Mouse (Mus musculus): ENCODE results near the gene Mboat7. TPM values are rescaled to one million over a fixed set of nuclear protein-coding genes. Genes with fewer than 3 reads are reported as not detected.

Mboat7 gene
- polyA plus RNA-seq, 1 experiment from 2014 or later = 40.7 TPM

DNA sequence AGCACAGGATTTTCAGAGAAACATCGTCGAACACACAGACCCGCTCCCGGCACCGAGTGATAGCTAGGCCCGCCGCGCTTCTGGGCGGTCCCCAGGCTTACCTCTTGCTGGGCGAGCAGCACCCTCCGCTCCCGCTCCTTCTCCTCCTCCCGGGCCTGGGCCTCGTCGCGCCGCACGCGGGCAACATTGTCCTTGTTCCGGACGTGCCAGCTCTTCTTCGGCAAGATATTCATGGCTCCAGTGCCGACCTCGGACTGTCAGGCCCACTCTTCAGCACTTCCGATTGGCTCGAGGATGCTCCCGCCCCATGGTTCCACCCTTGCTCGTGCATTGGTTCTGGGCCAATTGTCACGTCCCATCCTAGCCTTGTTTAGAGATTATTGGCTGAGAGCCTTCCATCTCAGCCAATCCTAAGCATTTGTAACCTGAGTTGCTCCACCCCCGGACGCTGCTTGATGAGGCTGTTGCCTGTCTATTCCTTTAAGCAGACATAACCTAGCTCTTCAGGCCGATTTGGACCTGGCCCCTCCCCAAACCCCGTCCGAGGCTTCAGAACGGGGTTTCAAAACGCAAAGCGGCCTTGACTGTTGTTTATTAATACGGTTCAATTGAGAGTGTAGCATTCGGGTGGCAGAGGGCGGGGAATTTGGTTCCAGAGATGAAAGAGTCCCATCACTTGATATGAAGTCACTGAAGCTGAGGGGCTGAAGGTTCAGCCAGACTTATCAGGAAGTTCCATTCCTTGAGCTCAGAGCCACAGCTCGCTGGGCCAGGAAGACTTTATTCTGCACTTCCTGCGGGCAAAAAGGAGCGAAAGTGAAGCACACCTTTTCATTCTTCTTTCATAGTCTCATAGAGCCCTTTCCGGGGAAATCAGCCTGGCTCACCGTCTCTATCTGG is 27.9 kb downstream of the Mboat7 start, which contains the start of gene Leng1:
Gene Leng1 (minus strand): TSS at position 626 of the 900 bp plus-strand sequence.
- peak within 1 kb of the TSS; percentile 90 for H3K4me2 ChIP-seq
- H3K27me3 ChIP-seq (replicated peaks) = no peaks in the 10 kb centered on the region
- WGBS = 4% methylated on average over 45 of the region's 45 CpGs

DNA sequence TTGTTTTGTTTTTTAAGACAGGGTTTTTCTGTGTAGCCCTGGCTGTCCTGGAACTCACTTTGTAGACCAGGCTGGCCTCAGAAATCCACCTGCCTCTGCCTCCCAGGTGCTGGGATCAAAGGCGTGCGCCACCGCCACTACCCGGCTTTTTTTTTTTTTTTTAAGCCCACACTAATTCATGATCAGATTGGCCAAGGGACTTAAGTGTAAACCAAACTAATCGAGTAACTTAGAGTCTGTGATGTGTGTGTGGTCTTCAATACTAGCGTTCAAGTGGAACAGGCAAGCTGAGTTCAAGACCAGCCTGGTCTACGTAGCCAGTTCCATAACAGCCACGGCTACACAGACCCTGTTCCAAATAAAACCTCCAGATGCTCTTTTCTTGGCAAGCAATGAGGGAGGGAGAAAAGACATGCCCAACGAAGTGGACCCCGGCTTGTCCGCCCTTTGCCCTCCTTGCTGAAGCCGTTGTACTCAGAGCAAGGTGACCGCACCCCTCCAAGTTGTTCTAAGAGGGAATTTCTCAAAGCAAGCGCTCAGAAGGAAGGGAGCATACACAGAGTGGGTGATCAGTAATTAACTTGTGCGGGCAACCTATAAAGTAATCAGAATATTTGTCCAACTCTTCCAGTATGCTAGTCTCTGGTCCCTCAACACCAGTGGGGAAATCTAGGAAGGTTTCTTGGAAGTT is 28.7 kb downstream of the Mboat7 start:
- ATAC-seq (ENCODE audit: insufficient number of reproducible peaks, low FRiP score) = peak; percentile 33; the same call in 1 of the 2 replicates
- H3K27me3 ChIP-seq (replicated peaks) = no peaks in the 10 kb centered on the region
- H3K4me2 ChIP-seq = peak overlapping the region; percentile 90
- H3K27ac ChIP-seq (ENCODE audit: poor library complexity, severe bottlenecking) = peak overlapping the region; percentile 88
- 26% methylated on average over 15 of the region's 15 CpGs for WGBS
- H3K4me3 ChIP-seq = peak overlapping the region; percentile 80
- H3K36me3 ChIP-seq = peaks cover 37% of the 10 kb centered on the region
- H3K9ac ChIP-seq = peak overlapping the region; percentile 85
- H3K4me1 ChIP-seq (replicated peaks) = peaks cover 31% of the 10 kb centered on the region
- H3K9me3 ChIP-seq (replicated peaks) = no peaks in the 10 kb centered on the region

More for the DNA sequence above, 27.9 kb downstream of the Mboat7 start, which contains the start of gene Leng1:
- Histone ChIP-seq H3K4me3 (peak within 1 kb of the TSS; percentile 80), H3K4me1 (replicated peaks) (peaks cover 31% of the 10 kb centered on the region), H3K27ac (ENCODE audit: poor library complexity, severe bottlenecking) (peak within 1 kb of the TSS; percentile 88), H3K9ac (peak within 1 kb of the TSS; percentile 85), H3K36me3 (peaks cover 29% of the 10 kb centered on the region), H3K9me3 (replicated peaks) (no peaks in the 10 kb centered on the region)
- ATAC-seq (ENCODE audit: insufficient number of reproducible peaks, low FRiP score) = peak; percentile 98

DNA sequence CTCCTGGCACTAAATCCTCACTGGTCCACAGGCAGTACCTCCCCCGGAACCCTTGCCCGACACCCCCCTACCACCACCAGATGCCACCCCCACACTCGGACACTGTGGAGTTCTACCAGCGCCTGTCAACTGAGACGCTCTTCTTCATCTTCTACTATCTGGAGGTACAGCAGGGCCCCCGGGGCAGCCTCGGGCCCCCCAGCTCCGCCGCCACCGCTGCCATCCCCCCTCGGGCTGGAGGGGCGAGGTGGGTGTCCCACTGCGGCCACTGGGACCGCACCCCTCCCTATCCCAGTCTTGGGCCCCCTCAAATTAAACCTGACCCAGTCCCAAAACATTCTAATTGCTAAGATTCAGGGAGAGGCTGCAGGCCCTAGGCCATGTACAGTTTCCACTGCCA is 34.7 kb downstream of the Mboat7 start:
- 91% methylated on average over 14 of the region's 14 CpGs for WGBS
- no peaks in the 10 kb centered on the region for H3K27me3 ChIP-seq (replicated peaks)
- no peak for ATAC-seq (ENCODE audit: insufficient number of reproducible peaks, low FRiP score)
- H3K36me3 ChIP-seq = peaks cover 98% of the 10 kb centered on the region
- H3K9me3 ChIP-seq (replicated peaks) = no peaks in the 10 kb centered on the region
- H3K27ac ChIP-seq (ENCODE audit: poor library complexity, severe bottlenecking) = no peak overlapping the region
- peaks cover 14% of the 10 kb centered on the region for H3K4me1 ChIP-seq (replicated peaks)
- H3K9ac ChIP-seq = no peak overlapping the region
- no peak overlapping the region for H3K4me2 ChIP-seq
- H3K4me3 ChIP-seq = no peak overlapping the region

DNA sequence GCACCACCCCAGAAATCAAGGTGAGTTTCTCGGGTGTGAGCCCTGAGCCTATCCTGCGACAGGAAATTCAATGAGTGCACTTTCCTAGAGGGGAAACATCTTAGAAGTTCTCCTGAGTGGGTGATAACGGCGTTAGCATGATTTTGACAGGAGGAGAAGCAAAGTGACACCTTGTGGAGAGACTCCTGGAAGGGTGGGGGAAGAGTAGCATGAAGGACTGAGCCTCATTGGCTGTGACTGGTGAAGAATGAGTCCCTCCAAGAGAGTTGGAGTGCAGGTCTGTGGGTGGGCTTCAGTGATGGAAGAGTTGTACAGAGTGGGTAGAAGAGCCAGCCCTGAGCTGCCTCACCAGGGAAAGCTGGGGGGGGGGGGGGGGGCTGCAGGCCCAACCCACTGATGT is 36.4 kb downstream of the Mboat7 start:
- 69% methylated on average over 4 of the region's 4 CpGs for WGBS
- Histone ChIP-seq H3K4me2 (no peak overlapping the region), H3K9ac (no peak overlapping the region), H3K27me3 (replicated peaks) (no peaks in the 10 kb centered on the region), H3K4me3 (no peak overlapping the region), H3K9me3 (replicated peaks) (no peaks in the 10 kb centered on the region), H3K36me3 (peaks cover 100% of the 10 kb centered on the region), H3K27ac (ENCODE audit: poor library complexity, severe bottlenecking) (no peak overlapping the region), H3K4me1 (replicated peaks) (peaks cover 13% of the 10 kb centered on the region; the same call in 1 of the 2 replicates)
- ATAC-seq (ENCODE audit: insufficient number of reproducible peaks, low FRiP score) = no peak

GRCm38 (mm10) chr7:3646641-3647040 is 46.7 kb downstream of the Mboat7 start:
- no peak overlapping the region for H3K27ac ChIP-seq (ENCODE audit: poor library complexity, severe bottlenecking)
- peak overlapping the region; percentile 99 for H3K9ac ChIP-seq
- peaks cover 25% of the 10 kb centered on the region for H3K36me3 ChIP-seq
- 67% methylated on average over 4 of the region's 4 CpGs for WGBS
- peak overlapping the region; percentile 92 for H3K4me2 ChIP-seq
- no peaks in the 10 kb centered on the region for H3K9me3 ChIP-seq (replicated peaks)
- H3K4me3 ChIP-seq = peak overlapping the region; percentile 95
- H3K4me1 ChIP-seq (replicated peaks) = peaks cover 45% of the 10 kb centered on the region
- ATAC-seq (ENCODE audit: insufficient number of reproducible peaks, low FRiP score) = no peak
- no peaks in the 10 kb centered on the region for H3K27me3 ChIP-seq (replicated peaks)

GRCm38 (mm10) chr7:3646188-3646587 is 47.1 kb downstream of the Mboat7 start:
- peak overlapping the region; percentile 95 for H3K4me3 ChIP-seq
- ATAC-seq (ENCODE audit: insufficient number of reproducible peaks, low FRiP score) = no peak
- peaks cover 45% of the 10 kb centered on the region for H3K4me1 ChIP-seq (replicated peaks)
- peak overlapping the region; percentile 92 for H3K4me2 ChIP-seq
- no peaks in the 10 kb centered on the region for H3K9me3 ChIP-seq (replicated peaks)
- H3K9ac ChIP-seq = peak overlapping the region; percentile 99
- no peak overlapping the region for H3K27ac ChIP-seq (ENCODE audit: poor library complexity, severe bottlenecking)
- no peaks in the 10 kb centered on the region for H3K27me3 ChIP-seq (replicated peaks)
- peaks cover 25% of the 10 kb centered on the region for H3K36me3 ChIP-seq
- WGBS = 19% methylated on average over 9 of the region's 9 CpGs

DNA sequence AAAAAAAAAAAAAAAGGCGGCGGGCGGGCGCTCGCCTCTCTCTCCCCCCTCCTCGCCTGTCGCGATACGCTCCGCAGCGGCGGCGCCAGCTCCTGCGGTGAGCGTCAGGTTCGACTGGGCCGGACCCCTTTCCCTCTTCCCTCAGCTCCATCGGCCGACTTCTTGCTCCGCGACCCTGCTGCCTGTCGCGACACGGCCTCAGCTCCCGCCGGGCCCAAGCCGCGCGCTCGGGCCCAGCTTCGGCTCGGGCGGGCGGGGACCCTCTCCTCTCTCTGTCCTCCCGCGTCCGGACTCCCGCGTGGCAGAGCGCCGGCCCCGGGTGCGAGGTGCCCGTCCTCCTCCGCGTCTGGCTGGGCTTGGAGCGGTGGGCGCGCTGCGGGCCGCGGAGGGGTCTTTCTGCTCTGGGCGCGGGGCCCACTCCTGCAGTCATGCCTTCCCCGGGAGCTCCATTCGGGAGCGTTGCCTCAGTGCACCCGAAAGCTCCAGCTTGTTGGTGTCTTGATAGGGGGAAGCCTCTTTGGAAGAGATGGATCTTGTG is 47.8 kb downstream of the Mboat7 start:
- H3K27me3 ChIP-seq (replicated peaks) = no peaks in the 10 kb centered on the region
- peaks cover 25% of the 10 kb centered on the region for H3K36me3 ChIP-seq
- peak; percentile 10 for ATAC-seq (ENCODE audit: insufficient number of reproducible peaks, low FRiP score)
- peak overlapping the region; percentile 92 for H3K4me2 ChIP-seq
- no peaks in the 10 kb centered on the region for H3K9me3 ChIP-seq (replicated peaks)
- H3K9ac ChIP-seq = peak overlapping the region; percentile 99
- H3K4me1 ChIP-seq (replicated peaks) = peaks cover 45% of the 10 kb centered on the region
- WGBS = under 1% methylated on average over 52 of the region's 58 CpGs
- peak overlapping the region; percentile 95 for H3K4me3 ChIP-seq
- peak overlapping the region; percentile 96 for H3K27ac ChIP-seq (ENCODE audit: poor library complexity, severe bottlenecking)

GRCm38 (mm10) chr7:3644672-3645487 is 48.4 kb downstream of the Mboat7 start, which contains the start of gene Cnot3:
Gene Cnot3, plus strand, starts transcription at chr7:3645268.
- peak within 1 kb of the TSS; percentile 95 for H3K4me3 ChIP-seq
- peak; percentile 98 for ATAC-seq (ENCODE audit: insufficient number of reproducible peaks, low FRiP score)
- peaks cover 25% of the 10 kb centered on the region for H3K36me3 ChIP-seq
- H3K9me3 ChIP-seq (replicated peaks) = no peaks in the 10 kb centered on the region
- peak within 1 kb of the TSS; percentile 99 for H3K9ac ChIP-seq
- H3K4me2 ChIP-seq = peak within 1 kb of the TSS; percentile 92
- peak within 1 kb of the TSS; percentile 96 for H3K27ac ChIP-seq (ENCODE audit: poor library complexity, severe bottlenecking)
- no peaks in the 10 kb centered on the region for H3K27me3 ChIP-seq (replicated peaks)
- peaks cover 41% of the 10 kb centered on the region for H3K4me1 ChIP-seq (replicated peaks)
- WGBS = under 1% methylated on average over 50 of the region's 58 CpGs

GRCm38 (mm10) chr7:3644348-3644671 is 49.0 kb downstream of the Mboat7 start:
- no peak for ATAC-seq (ENCODE audit: insufficient number of reproducible peaks, low FRiP score)
- H3K4me3 ChIP-seq = peak overlapping the region; percentile 95
- no peaks in the 10 kb centered on the region for H3K27me3 ChIP-seq (replicated peaks)
- no peak overlapping the region for H3K9ac ChIP-seq
- H3K36me3 ChIP-seq = peaks cover 31% of the 10 kb centered on the region
- peak overlapping the region; percentile 42; the same call in 1 of the 2 replicates for H3K27ac ChIP-seq (ENCODE audit: poor library complexity, severe bottlenecking)
- WGBS = 1% methylated on average over 11 of the region's 11 CpGs
- H3K4me1 ChIP-seq (replicated peaks) = peaks cover 36% of the 10 kb centered on the region
- H3K4me2 ChIP-seq = peak overlapping the region; percentile 61
- no peaks in the 10 kb centered on the region for H3K9me3 ChIP-seq (replicated peaks)

DNA sequence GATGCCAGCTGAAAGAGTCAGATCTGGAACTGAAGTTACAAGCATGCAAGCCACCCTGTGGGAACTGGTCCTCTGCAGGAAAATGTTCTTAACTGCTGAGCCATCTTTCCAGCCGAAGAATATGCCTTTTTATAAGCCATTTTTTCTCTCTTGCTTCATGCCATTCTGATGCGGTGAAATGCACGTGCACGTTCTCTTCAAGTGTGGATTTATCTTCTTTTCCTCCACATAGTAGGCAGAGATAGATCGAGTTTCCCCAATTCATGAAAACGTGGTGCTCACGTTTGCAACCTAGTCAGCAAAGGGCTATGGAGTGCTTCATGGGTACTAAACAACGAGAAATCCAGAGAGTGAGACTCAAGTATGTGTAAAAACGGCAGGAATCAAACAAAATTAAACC is 49.5 kb downstream of the Mboat7 start:
- Histone ChIP-seq H3K27ac (ENCODE audit: poor library complexity, severe bottlenecking) (no peak overlapping the region), H3K9me3 (replicated peaks) (no peaks in the 10 kb centered on the region), H3K27me3 (replicated peaks) (no peaks in the 10 kb centered on the region), H3K4me2 (peak overlapping the region; percentile 61), H3K4me1 (replicated peaks) (peaks cover 32% of the 10 kb centered on the region), H3K36me3 (peaks cover 34% of the 10 kb centered on the region), H3K4me3 (peak overlapping the region; percentile 95), H3K9ac (no peak overlapping the region)
- no peak for ATAC-seq (ENCODE audit: insufficient number of reproducible peaks, low FRiP score)
- WGBS = 22% methylated on average over 9 of the region's 9 CpGs

Measured in heart, embryonic 12.5 days (tissue).